Mouse (Mus musculus) frontal cortex, postnatal 10 days (tissue): Measurements from ENCODE around the gene Zbtb32.

Experiments
- DNase-seq, 2 experiments: peaks; one replicate each; pipeline ENCODE4 v3.0.0; 2022; ENCODE audit warnings: low spot score in 2 of 2, mixed read lengths in 1 of 2

The Zbtb32 gene

GRCm38 (mm10) chr7:30600651-30601050 is 1.9 kb upstream of the Zbtb32 start:
- DNase-seq: no peak

DNA sequence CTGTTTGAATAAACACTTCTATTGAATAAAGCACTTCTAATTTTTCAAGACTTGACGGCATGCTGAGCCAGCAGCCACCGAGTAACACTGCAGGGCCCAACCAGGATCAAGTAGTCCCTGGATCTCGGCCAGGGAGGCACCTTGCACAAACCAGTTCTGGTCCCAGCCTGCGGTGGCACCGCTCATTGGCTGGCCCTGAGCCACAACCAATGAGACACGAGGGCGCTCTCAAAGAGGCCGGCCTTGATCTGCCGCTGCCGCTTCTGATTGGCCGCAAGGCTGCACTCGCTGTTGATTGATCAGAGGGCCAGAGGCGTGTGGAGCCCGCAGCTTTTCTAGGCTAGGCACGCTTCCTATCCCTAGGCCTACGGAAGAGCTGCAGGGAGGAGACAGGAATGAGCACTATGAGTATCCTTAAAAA is 1.2 kb upstream of the Zbtb32 start:
- DNase-seq: peak; percentile 87 to 89

GRCm38 (mm10) chr7:30596811-30597210 is 1.9 kb downstream of the Zbtb32 start:
- DNase-seq: no peak

GRCm38 (mm10) chr7:30596093-30596492 is 2.6 kb downstream of the Zbtb32 start:
- DNase-seq: no peak

- no peak for DNase-seq
Measured at GRCm38 (mm10) chr7:30594510-30595024, 4.1 kb downstream of the Zbtb32 start.

DNA sequence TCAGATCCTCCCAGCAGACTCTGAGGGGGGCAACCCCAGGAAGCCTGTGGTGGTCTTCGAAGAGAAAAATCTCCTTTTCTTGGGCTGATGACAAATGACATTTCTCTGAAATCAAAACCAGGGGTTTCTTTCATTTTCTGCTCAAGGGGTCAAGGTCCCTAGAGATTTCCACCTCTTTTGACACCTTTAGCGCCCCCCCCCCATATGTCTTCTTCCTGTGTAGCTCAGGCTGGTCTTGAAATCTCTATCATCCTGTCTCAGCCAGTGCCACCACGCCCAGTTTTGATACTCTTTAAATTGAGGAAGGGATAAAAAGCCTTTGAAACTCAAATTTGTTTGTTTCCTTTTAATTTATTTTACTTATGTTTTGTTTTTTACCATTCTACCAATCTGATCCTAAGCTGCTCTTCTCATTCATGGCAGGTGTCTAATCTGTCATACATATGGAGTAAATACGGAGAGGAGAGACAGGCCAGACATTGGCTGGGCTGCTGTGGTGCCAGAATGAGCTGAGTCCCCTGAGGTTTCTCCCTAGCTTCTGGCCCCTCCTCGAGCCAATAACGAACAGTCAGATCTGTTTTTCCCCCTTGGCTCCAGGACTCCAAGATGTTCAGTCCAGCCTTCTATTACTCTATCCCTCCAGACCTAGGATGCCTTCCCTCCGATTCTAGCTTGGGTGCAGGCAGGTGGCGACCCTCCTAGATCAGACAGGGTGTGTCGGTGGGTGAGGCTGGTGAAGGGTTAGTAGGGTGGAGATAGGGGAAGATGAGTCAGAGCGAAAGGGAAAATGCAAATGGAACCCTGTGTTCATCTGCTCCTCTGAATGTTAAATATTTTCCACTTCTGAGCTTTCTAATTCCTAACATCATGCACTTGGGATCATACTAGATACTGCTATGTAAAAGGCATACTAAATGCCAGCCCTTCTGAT is 4.9 kb downstream of the Zbtb32 start:
- no peak for DNase-seq

GRCm38 (mm10) chr7:30592772-30593423 is 5.8 kb downstream of the Zbtb32 start:
- no peak for DNase-seq

- no peak for DNase-seq
Measured at GRCm38 (mm10) chr7:30591605-30591951, 7.1 kb downstream of the Zbtb32 start.

DNA sequence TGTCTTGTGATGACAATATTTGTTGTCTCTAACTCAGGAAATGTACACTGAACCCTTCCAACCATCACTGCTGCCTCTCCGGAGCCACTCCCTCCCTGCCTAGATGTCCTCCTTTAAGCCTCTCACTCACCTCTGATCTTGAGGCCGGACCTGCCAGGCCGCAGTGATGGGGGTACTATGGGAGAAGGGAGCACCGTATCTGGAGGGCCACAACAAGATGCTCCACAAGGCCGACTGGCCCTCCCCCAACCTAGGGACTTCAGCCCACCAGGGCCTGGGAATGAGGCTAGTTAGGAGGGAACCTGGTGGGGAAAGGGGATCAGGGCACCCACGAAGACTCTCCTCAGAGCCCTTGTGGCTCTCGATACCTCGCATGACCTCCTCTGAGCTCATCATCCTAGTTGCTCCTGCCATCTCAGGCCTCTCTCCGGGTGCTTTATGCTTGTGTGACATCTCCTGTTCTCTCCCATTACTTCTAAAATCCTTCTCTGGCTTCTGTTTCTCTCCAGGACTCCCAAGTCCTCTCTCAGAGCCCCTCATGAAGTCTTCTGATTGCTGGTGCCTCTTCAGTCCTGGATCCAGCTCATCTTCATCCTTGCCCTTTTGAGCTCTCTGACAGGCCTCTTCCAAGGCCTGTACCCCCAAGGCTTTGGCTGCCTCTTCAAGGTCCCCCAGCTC is 7.6 kb downstream of the Zbtb32 start:
- DNase-seq: no peak

DNA sequence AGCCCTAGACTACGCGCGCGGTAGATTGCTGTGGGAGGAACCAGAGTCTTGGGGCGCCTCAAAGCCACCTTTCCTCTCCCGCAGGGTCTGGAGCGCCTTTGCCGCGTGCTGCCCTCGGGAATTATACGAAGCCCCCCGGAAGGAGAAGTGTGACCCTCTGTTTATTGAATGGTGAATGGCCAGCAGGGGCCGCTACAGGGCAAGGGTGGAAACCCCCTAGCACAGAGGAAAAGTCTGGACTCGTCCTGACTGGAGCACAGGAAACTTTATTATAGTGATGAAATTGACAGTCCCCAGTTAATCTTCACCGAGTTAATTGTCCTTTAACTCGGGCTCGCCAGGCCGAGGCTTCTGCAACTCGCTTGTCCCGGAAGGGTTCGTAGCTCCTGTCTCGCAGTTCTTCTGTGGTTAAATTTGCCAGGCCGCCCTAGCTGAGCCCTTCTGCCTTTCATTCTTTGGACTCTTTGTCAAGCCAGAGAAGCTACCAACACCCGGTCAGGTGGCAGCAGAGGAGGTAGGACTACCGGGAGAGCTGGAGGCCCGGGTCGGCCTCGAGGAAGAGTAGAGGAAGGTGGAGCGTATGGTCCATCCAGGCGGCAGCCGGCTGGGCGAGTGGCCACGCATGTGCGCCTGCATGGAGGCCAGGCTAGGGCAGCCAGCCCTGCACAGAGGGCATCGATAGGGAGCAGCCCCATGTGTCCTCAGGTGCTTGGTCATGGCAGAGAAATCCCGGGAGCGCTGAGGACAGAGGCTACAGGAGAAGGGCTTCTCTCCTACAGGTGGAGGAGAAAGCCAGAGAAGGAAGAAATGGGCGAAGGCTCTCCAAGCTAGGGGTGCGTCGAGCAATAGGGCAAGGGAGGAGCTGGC is 9.0 kb downstream of the Zbtb32 start:
- peak; percentile 61 to 85 for DNase-seq

DNA sequence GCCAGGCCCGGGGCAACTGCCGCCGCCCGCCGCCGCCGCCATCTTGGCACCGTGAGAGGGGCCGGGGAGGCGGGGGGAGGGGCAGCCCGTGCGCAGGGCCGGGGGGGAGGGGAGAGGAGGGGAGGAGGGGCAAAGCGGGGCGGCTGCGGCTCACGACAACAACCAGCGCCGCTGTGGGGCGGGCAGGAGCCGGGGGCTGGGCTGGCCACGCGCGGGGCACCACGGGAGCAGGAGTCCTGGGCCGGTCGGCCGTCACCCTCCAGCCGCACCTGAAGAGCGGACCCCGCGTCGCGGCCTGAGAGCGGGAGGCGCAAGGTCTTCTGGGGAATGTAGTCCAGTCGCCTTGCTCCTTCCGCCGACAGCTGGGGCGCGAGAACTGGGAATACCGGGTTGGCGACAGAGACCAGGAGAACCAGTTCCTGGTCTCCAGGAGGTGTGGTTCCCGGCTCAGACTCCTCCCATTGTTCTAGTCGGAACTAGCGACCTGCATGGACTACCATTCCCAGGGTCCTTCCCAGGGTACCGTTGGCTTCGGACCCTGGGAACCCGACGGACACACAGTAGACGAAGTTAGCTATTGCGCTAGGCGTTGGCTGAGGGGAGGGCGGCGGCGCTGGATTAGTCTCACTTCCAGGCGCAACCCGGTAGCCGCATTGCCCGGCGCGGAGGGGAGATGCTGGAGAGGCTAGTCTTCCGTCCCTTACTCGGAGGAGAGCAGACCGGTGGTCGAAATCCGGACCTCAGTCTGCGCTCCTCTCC is 9.9 kb downstream of the Zbtb32 start, which contains the start of gene Kmt2b:
Gene Kmt2b, minus strand, starts transcription at position 51 of the 759 bp plus-strand sequence.
- peak; percentile 95 to 97 for DNase-seq

- DNase-seq: peak; percentile 55 to 68
Measured at GRCm38 (mm10) chr7:30587842-30588667, 10.7 kb downstream of the Zbtb32 start.

- DNase-seq: no peak
Measured at GRCm38 (mm10) chr7:30586455-30587020, 12.2 kb downstream of the Zbtb32 start.

- DNase-seq: no peak
Measured at GRCm38 (mm10) chr7:30585170-30585569, 13.5 kb downstream of the Zbtb32 start.

DNA sequence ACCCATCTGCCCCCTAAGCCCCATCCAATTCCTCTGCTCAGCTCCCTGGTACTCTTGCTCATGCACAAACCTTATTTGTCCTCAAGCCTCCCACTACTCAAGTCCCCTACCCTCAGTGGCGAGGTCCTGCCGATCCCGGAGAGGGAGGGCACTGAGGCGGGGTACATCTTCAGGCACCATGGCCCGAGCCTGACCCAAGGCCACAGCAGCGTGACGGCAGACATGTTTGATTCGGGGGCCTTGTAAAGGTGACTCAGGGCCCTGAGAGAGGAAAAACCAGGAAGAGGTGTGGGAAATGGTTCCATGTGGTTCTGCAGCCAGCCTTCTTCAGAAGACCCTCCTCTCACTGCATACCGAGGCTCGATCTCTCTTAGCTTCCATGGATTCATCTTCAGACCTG is 14.4 kb downstream of the Zbtb32 start:
- DNase-seq: no peak

- DNase-seq: no peak
Measured at GRCm38 (mm10) chr7:30581547-30581946, 17.2 kb downstream of the Zbtb32 start.

- no peak for DNase-seq
Measured at GRCm38 (mm10) chr7:30579950-30580349, 18.8 kb downstream of the Zbtb32 start.

GRCm38 (mm10) chr7:30572969-30573368 is 25.7 kb downstream of the Zbtb32 start:
- no peak for DNase-seq

GRCm38 (mm10) chr7:30572389-30572788 is 26.3 kb downstream of the Zbtb32 start:
- DNase-seq: no peak
